Mouse (Mus musculus): ENCODE results near the gene Sorbs1. TPM values are rescaled to one million over a fixed set of nuclear protein-coding genes. Genes with fewer than 3 reads are reported as not detected.

The Sorbs1 gene
- polyA plus RNA-seq, 1 experiment from 2014 or later = 45.0 TPM

DNA sequence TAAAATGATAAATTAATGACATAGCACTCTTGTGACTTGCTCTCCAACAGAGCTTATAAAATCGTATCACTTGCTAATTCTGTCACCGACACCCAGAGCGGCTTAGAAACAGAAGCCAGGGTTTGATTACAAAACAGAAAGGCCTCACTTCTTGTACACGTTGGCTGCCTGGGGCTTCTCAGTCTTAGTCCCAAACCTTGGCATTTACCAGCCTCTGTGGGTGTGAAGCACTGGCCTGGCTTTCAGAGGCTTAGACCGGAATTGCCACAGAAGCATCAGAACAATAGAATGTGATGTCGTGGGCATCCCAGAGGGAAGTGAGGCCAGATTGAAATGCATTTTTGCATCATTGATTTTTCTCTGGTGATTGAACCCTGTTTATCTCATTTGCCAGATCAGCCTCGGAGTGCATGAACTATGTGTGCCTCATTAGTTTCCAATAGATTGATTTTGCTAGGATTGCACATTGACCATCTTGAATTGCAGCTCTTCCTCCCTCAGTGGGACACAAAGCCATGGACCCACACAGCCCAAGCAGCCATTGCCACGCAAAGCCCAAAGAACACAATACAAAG is 9.9 kb upstream of the Sorbs1 start:
- Histone ChIP-seq H3K9me3 (ENCODE audit: control insufficient read depth, low read length) (no peaks in the 10 kb centered on the region), H3K9ac (ENCODE audit: low read depth, low read length) (no peak overlapping the region), H3K4me3 (ENCODE audit: low read depth, low read length) (no peak overlapping the region), H3K27ac (ENCODE audit: low read depth, low read length) (no peak overlapping the region), H3K4me1 (replicated peaks; ENCODE audit: control insufficient read depth, insufficient read depth, low read length) (no peaks in the 10 kb centered on the region), H3K4me2 (no peak overlapping the region), H3K36me3 (ENCODE audit: control insufficient read depth, insufficient read depth, low read length) (no peaks in the 10 kb centered on the region), H3K27me3 (replicated peaks; ENCODE audit: control insufficient read depth, insufficient read depth, low read length) (no peaks in the 10 kb centered on the region)
- 78% methylated on average over 8 of the region's 8 CpGs for WGBS
- ATAC-seq (replicated peaks; ENCODE audit: low FRiP score) (no peak), DNase-seq (ENCODE audit: low spot score) (no peak)

GRCm38 (mm10) chr19:40520403-40520802 is 6.8 kb upstream of the Sorbs1 start:
- H3K36me3 ChIP-seq (ENCODE audit: control insufficient read depth, insufficient read depth, low read length) = no peaks in the 10 kb centered on the region
- WGBS = 68% methylated on average over 5 of the region's 5 CpGs

DNA sequence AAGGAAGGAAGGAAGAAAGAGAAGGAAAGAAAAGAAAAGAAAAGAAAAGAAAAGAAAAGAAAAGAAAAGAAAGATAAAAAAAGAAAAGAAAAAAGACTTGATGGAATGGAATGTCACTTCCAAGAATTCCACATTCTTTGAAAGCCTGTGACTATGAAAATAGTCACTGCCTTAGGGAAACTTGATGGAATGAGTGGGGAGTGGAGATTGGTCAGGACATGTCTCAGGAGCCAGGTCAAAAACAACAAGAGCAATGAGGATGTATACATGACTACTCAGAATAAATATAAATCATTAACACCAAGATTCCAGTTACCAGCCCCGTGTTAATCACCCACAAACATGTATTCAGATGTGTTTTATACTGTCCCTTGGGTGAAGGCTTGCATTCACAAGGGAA is 5.1 kb upstream of the Sorbs1 start:
- no peak for DNase-seq (ENCODE audit: low spot score)
- Histone ChIP-seq H3K27ac (ENCODE audit: low read depth, low read length) (no peak overlapping the region), H3K9ac (ENCODE audit: low read depth, low read length) (no peak overlapping the region), H3K4me1 (replicated peaks; ENCODE audit: control insufficient read depth, insufficient read depth, low read length) (no peaks in the 10 kb centered on the region), H3K27me3 (replicated peaks; ENCODE audit: control insufficient read depth, insufficient read depth, low read length) (no peaks in the 10 kb centered on the region), H3K36me3 (ENCODE audit: control insufficient read depth, insufficient read depth, low read length) (no peaks in the 10 kb centered on the region), H3K9me3 (ENCODE audit: control insufficient read depth, low read length) (no peaks in the 10 kb centered on the region), H3K4me2 (no peak overlapping the region), H3K4me3 (ENCODE audit: low read depth, low read length) (no peak overlapping the region)
- no peak for ATAC-seq (replicated peaks; ENCODE audit: low FRiP score)
- 71% methylated on average over 1 of the region's 1 CpGs for WGBS

More at GRCm38 (mm10) chr19:40520403-40520802, 6.8 kb upstream of the Sorbs1 start:
- DNase-seq (ENCODE audit: low spot score) (no peak), ATAC-seq (replicated peaks; ENCODE audit: low FRiP score) (no peak)
- H3K9ac ChIP-seq (ENCODE audit: low read depth, low read length) = no peak overlapping the region
- no peak overlapping the region for H3K4me3 ChIP-seq (ENCODE audit: low read depth, low read length)
- no peaks in the 10 kb centered on the region for H3K27me3 ChIP-seq (replicated peaks; ENCODE audit: control insufficient read depth, insufficient read depth, low read length)
- H3K4me1 ChIP-seq (replicated peaks; ENCODE audit: control insufficient read depth, insufficient read depth, low read length) = no peaks in the 10 kb centered on the region
- no peaks in the 10 kb centered on the region for H3K9me3 ChIP-seq (ENCODE audit: control insufficient read depth, low read length)
- no peak overlapping the region for H3K27ac ChIP-seq (ENCODE audit: low read depth, low read length)
- H3K4me2 ChIP-seq = no peak overlapping the region

- Histone ChIP-seq H3K9ac (ENCODE audit: low read depth, low read length) (no peak overlapping the region), H3K27ac (ENCODE audit: low read depth, low read length) (no peak overlapping the region), H3K27me3 (replicated peaks; ENCODE audit: control insufficient read depth, insufficient read depth, low read length) (no peaks in the 10 kb centered on the region), H3K4me1 (replicated peaks; ENCODE audit: control insufficient read depth, insufficient read depth, low read length) (peaks cover 16% of the 10 kb centered on the region), H3K9me3 (ENCODE audit: control insufficient read depth, low read length) (no peaks in the 10 kb centered on the region), H3K4me2 (no peak overlapping the region), H3K36me3 (ENCODE audit: control insufficient read depth, insufficient read depth, low read length) (no peaks in the 10 kb centered on the region), H3K4me3 (ENCODE audit: low read depth, low read length) (no peak overlapping the region)
- no peak for ATAC-seq (replicated peaks; ENCODE audit: low FRiP score)
- DNase-seq (ENCODE audit: low spot score) = no peak
- 92% methylated on average over 3 of the region's 3 CpGs for WGBS
These were observed 2.0 kb upstream of the Sorbs1 start for GRCm38 (mm10) chr19:40515596-40515995.

DNA sequence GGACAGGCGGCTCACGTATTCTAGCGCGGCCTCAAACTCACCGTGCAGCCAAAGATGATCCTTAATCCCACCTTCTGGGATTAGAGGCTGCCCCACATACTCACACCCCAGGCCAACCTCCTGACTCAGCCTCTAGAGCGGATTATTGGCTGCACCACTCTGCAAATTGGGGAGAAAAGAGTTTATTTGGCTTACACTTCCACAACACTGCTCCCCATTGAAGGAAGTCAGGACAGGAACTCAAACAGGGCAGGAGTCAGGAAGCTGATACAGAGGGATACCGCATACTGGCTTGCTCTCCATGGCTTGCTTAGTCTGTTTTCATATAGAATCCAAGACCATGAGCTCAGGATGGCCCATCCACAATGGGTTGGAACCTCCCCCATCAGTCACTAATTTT is 797 bp upstream of the Sorbs1 start:
- no peak overlapping the region for H3K4me3 ChIP-seq (ENCODE audit: low read depth, low read length)
- no peaks in the 10 kb centered on the region for H3K36me3 ChIP-seq (ENCODE audit: control insufficient read depth, insufficient read depth, low read length)
- H3K9me3 ChIP-seq (ENCODE audit: control insufficient read depth, low read length) = no peaks in the 10 kb centered on the region
- H3K4me1 ChIP-seq (replicated peaks; ENCODE audit: control insufficient read depth, insufficient read depth, low read length) = peaks cover 26% of the 10 kb centered on the region
- ATAC-seq (replicated peaks; ENCODE audit: low FRiP score) (no peak), DNase-seq (ENCODE audit: low spot score) (no peak)
- peak overlapping the region; percentile 71; the same call in 1 of the 2 replicates for H3K4me2 ChIP-seq
- 73% methylated on average over 7 of the region's 7 CpGs for WGBS
- no peaks in the 10 kb centered on the region for H3K27me3 ChIP-seq (replicated peaks; ENCODE audit: control insufficient read depth, insufficient read depth, low read length)
- H3K9ac ChIP-seq (ENCODE audit: low read depth, low read length) = no peak overlapping the region; the same call in 1 of the 2 replicates
- no peak overlapping the region for H3K27ac ChIP-seq (ENCODE audit: low read depth, low read length)

GRCm38 (mm10) chr19:40512500-40513421 is 818 bp downstream of the Sorbs1 start:
- peak; percentile 19 for ATAC-seq (replicated peaks; ENCODE audit: low FRiP score)
- Histone ChIP-seq H3K4me3 (ENCODE audit: low read depth, low read length) (peak overlapping the region; percentile 77), H3K27ac (ENCODE audit: low read depth, low read length) (peak overlapping the region; percentile 84), H3K9me3 (ENCODE audit: control insufficient read depth, low read length) (no peaks in the 10 kb centered on the region), H3K4me1 (replicated peaks; ENCODE audit: control insufficient read depth, insufficient read depth, low read length) (peaks cover 29% of the 10 kb centered on the region), H3K27me3 (replicated peaks; ENCODE audit: control insufficient read depth, insufficient read depth, low read length) (no peaks in the 10 kb centered on the region), H3K36me3 (ENCODE audit: control insufficient read depth, insufficient read depth, low read length) (no peaks in the 10 kb centered on the region), H3K9ac (ENCODE audit: low read depth, low read length) (peak overlapping the region; percentile 78), H3K4me2 (peak overlapping the region; percentile 71)
- peak; percentile 63 for DNase-seq (ENCODE audit: low spot score)
- 2% methylated on average over 34 of the region's 34 CpGs for WGBS

DNA sequence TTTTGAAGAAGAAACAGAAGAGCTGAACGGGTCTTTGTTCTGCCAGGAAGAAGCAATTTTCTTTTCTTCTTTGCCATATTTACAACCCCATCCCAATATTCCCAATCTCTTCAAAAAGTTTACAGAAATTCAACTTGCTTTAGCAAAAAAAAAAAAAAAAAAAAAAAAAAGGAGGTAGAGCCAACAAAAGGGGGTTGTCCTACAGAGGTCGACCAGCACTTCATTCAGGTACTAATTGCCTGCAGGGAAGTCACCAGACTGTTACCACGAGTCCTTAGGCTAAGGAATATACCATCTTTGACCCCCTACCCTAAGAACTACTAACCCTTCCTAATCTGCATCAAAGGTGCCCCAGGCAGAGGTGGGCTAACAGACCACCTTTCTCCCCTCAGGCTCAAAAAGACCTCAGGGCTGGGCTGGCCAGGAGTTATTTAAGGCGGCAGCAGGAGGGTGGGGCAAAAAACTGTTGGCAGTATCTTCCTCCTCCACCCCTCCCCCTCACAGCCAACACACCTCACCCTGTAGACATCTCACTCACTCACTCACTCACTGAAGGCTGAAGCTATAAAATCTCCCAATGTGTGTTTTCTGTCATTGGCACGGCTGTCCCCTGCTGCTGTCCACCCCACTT is 1.8 kb downstream of the Sorbs1 start:
- peak overlapping the region; percentile 84; the same call in 1 of the 2 replicates for H3K27ac ChIP-seq (ENCODE audit: low read depth, low read length)
- peak overlapping the region; percentile 77 for H3K4me3 ChIP-seq (ENCODE audit: low read depth, low read length)
- peak overlapping the region; percentile 78 for H3K9ac ChIP-seq (ENCODE audit: low read depth, low read length)
- no peak for DNase-seq (ENCODE audit: low spot score)
- H3K27me3 ChIP-seq (replicated peaks; ENCODE audit: control insufficient read depth, insufficient read depth, low read length) = no peaks in the 10 kb centered on the region
- H3K4me2 ChIP-seq = peak overlapping the region; percentile 71
- no peaks in the 10 kb centered on the region for H3K36me3 ChIP-seq (ENCODE audit: control insufficient read depth, insufficient read depth, low read length)
- peak; percentile 56 for ATAC-seq (replicated peaks; ENCODE audit: low FRiP score)
- peaks cover 29% of the 10 kb centered on the region for H3K4me1 ChIP-seq (replicated peaks; ENCODE audit: control insufficient read depth, insufficient read depth, low read length)
- 15% methylated on average over 5 of the region's 5 CpGs for WGBS
- no peaks in the 10 kb centered on the region for H3K9me3 ChIP-seq (ENCODE audit: control insufficient read depth, low read length)

DNA sequence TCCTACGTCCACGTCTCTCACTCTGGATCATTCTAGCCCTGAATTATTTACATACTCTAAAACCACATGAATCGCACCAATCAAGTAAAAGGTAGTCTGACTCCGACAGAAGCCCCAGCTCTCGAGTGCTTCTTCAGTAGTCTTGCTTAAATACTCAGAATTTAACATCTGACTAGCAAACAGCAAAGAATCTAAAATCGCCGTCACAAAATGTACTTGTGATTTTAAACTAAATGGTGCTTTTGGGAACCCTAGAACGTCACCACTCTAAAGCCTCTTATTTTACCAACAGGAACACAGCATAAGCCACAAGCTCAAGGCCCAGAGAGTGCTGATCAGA is 2.5 kb downstream of the Sorbs1 start:
- Histone ChIP-seq H3K9me3 (ENCODE audit: control insufficient read depth, low read length) (no peaks in the 10 kb centered on the region), H3K9ac (ENCODE audit: low read depth, low read length) (no peak overlapping the region), H3K27me3 (replicated peaks; ENCODE audit: control insufficient read depth, insufficient read depth, low read length) (no peaks in the 10 kb centered on the region), H3K27ac (ENCODE audit: low read depth, low read length) (peak overlapping the region; percentile 70; the same call in 1 of the 2 replicates), H3K4me3 (ENCODE audit: low read depth, low read length) (no peak overlapping the region), H3K4me2 (peak overlapping the region; percentile 71), H3K4me1 (replicated peaks; ENCODE audit: control insufficient read depth, insufficient read depth, low read length) (peaks cover 29% of the 10 kb centered on the region), H3K36me3 (ENCODE audit: control insufficient read depth, insufficient read depth, low read length) (no peaks in the 10 kb centered on the region)
- DNase-seq (ENCODE audit: low spot score) = no peak
- ATAC-seq (replicated peaks; ENCODE audit: low FRiP score) = no peak
- 60% methylated on average over 8 of the region's 8 CpGs for WGBS
